ENCODE assay signal across 8 mouse cellular contexts in the genomic region with DNA sequence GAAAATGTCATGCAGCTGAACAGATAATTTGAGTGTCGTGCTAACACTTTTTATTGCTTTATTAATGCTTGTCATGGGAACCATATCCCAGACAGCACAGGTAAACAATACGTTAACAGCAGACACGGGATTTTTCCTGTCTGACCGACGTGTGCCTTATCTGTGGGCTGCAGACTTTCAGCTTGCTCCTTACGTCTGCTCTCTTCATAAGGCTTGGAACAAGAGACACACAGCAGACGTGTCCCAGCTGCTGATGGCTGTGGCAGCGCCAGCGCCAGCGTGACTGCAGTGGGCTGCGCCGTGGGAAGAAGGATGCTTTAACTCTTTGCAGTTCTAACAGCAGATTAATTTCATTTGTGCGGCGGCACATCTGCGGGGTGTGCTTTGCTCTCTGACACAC.
DNase-seq lines count a peak whose midpoint lies in the region; ATAC-seq lines count a peak whose summit lies in the region.

No protein-coding gene starts in this region.

- peak overlapping the region; percentile 32 for H3K4me2 ChIP-seq in kidney, embryonic 16.5 days (replicated peaks; ENCODE audit: low read depth, low read length)

- H3K27ac ChIP-seq in kidney, embryonic 16.5 days (ENCODE audit: low read length), result peak overlapping the region; percentile 57

- H3K36me3 ChIP-seq in kidney, embryonic 16.5 days (ENCODE audit: insufficient read depth, low read length), result no peaks in the 10 kb centered on the region

- no peaks in the 10 kb centered on the region for H3K9me3 ChIP-seq in kidney, embryonic 16.5 days (ENCODE audit: low read length)

- WGBS in kidney, embryonic 16.5 days, result 15% methylated on average over 15 of the region's 15 CpGs

- peak overlapping the region; percentile 0; the same call in 1 of the 2 replicates for H3K4me3 ChIP-seq in kidney, embryonic 16.5 days (ENCODE audit: low read length)

- ATAC-seq in kidney, embryonic 16.5 days (ENCODE audit: low FRiP score, low TSS enrichment), result peak; percentile 81
- ATAC-seq in megakaryocyte progenitor cell, adult 5-6 weeks (replicated peaks; ENCODE audit: poor library complexity), result peak; percentile 46

- no peaks in the 10 kb centered on the region for H3K27me3 ChIP-seq in kidney, embryonic 16.5 days (ENCODE audit: insufficient read depth, low read length)

- no peak for DNase-seq in kidney, adult 11 months
- peak; percentile 38 for DNase-seq in heart, adult 8-10 months (ENCODE audit: low spot score)
- DNase-seq in kidney, postnatal 14 days, result peak; percentile 61
- no peak for DNase-seq in spleen, postnatal 4 days (ENCODE audit: low spot score in 2 of 2)
- DNase-seq in cerebellum, adult 9-11 months, result no peak
- DNase-seq in thymus, postnatal 0 days (ENCODE audit: low spot score), result no peak

- H3K9ac ChIP-seq in kidney, embryonic 16.5 days (replicated peaks; ENCODE audit: low read length), result no peak overlapping the region

- H3K4me1 ChIP-seq in kidney, embryonic 16.5 days (ENCODE audit: insufficient read depth, low read length), result peaks cover 82% of the 10 kb centered on the region

Comparison
In these comparisons a context has a peak if more than half of its experiments do, and no peak if none do; other contexts are left out.
1. DNase-seq: peak in heart, adult 8-10 months (single experiment) and kidney, postnatal 14 days (single experiment); none in kidney, adult 11 months (single experiment), spleen, postnatal 4 days (0 of 2), cerebellum, adult 9-11 months (single experiment) and thymus, postnatal 0 days (single experiment).